Mouse (Mus musculus) embryonic facial prominence, embryonic 12.5 days (tissue): ENCODE data around the gene Phospho1. TPM values are rescaled to one million over a fixed set of nuclear protein-coding genes. Genes with fewer than 3 reads are reported as not detected.
A peak's percentile ranks its signal among the peaks of the same experiment; 100 is the strongest.

Source experiments
- ATAC-seq: fragments of 200-750 bp; cut with Nextera tagmentation; 2 replicates; pipeline ENCODE4 v1.8.0; 2017; ENCODE audit not compliant: insufficient number of reproducible peaks, insufficient read depth, low FRiP score, low TSS enrichment
- H3K27ac ChIP-seq: fragments of 300-500 bp; sonication (generic); 2 replicates; pipeline ENCODE4 v1.5.1; 2016; ENCODE audit warnings: mild to moderate bottlenecking
- H3K27me3 ChIP-seq: fragments of 300-500 bp; sonication (generic); 2 replicates; pipeline ENCODE4 v1.6.1; 2016; ENCODE audit warnings: mild to moderate bottlenecking, moderate library complexity
- H3K36me3 ChIP-seq: fragments of 300-500 bp; sonication (generic); 2 replicates; pipeline ENCODE4 v1.6.1; 2016; ENCODE audit warnings: mild to moderate bottlenecking
- H3K4me1 ChIP-seq: fragments of 300-500 bp; sonication (generic); 2 replicates; pipeline ENCODE4 v1.6.1; 2016
- H3K4me2 ChIP-seq: fragments of 300-500 bp; sonication (generic); replicated peaks from 2 replicates; pipeline ENCODE4 v1.6.1; 2016; ENCODE audit warnings: mild to moderate bottlenecking, moderate library complexity
- H3K4me3 ChIP-seq: fragments of 300-500 bp; sonication (generic); 2 replicates; pipeline ENCODE4 v1.5.1; 2016; ENCODE audit warnings: mild to moderate bottlenecking
- H3K9ac ChIP-seq: fragments of 300-500 bp; sonication (generic); 2 replicates; pipeline ENCODE4 v1.6.1; 2016; ENCODE audit warnings: mild to moderate bottlenecking, moderate library complexity
- H3K9me3 ChIP-seq: fragments of 300-500 bp; sonication (generic); 2 replicates; pipeline ENCODE4 v1.6.1; 2016; ENCODE audit warnings: mild to moderate bottlenecking, moderate library complexity
- WGBS: fragments of 180-500 bp; shearing (Covaris S2); methylation state at CpG from one replicate; pipeline ENCODE4 v1.1.7; 2016; 5-methylcytosine and 5-hydroxymethylcytosine counted together
- polyA plus RNA-seq: library from polyadenylated mRNA; unstranded; fragments of >200 nt; fragmentation: Nextera tagmentation; extraction: Ambion mirVana; gene quantifications from 2 replicates; pipeline ENCODE4 v1.2.1, GENCODE M21; 2016

Gene Phospho1
- polyA plus RNA-seq, 1 experiment from 2014 or later: not detected

DNA sequence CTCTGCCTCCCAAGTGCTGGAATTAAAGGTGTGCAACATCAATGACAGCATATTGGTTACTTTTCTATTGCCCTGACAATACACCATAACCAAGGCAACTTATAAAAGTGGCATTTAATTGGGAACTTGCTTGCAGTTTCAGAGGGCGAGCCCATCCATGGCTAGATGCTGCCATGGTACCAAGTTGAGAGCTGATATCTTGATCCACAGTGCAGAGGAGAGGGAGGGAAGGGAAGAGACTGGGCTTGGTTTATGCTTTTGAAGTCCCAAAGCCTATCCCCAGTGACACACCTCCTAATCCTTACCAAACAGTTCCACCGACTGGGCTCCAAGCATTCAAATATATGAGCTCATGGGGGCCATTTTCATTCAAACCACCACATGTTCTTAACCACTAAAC, 10.2 kb upstream of the Phospho1 start:
- no peak overlapping the region for H3K4me2 ChIP-seq
- no peaks in the 10 kb centered on the region for H3K4me1 ChIP-seq
- H3K9me3 ChIP-seq: no peaks in the 10 kb centered on the region
- H3K4me3 ChIP-seq: no peak overlapping the region
- H3K27ac ChIP-seq: no peak overlapping the region
- ATAC-seq: no peak
- 88% methylated on average over 2 of the region's 2 CpGs for WGBS
- no peaks in the 10 kb centered on the region for H3K27me3 ChIP-seq
- H3K36me3 ChIP-seq: no peaks in the 10 kb centered on the region
- H3K9ac ChIP-seq: no peak overlapping the region

DNA sequence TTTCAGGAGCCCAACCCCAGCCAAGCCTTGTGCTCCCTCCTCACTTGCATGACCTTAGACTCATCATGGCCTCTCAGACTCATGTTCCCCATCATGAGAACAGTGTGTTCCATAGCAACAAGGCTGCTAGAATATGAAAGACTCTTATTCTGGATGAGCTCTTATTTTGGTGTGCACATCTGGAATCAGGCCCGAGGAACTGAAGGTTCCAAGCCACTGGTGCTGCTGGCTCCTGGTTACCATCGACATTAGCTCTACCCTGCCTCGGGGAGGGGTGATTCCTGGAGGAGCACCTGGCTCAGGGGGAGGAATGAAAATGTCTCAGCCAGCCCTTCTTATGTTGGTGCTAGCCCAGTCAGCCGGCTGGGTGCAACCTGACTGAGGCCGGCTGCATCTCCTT, 9.4 kb upstream of the Phospho1 start:
- Histone ChIP-seq H3K9me3 (no peaks in the 10 kb centered on the region), H3K4me2 (no peak overlapping the region), H3K4me1 (no peaks in the 10 kb centered on the region), H3K27me3 (no peaks in the 10 kb centered on the region), H3K27ac (no peak overlapping the region), H3K9ac (no peak overlapping the region), H3K4me3 (no peak overlapping the region), H3K36me3 (no peaks in the 10 kb centered on the region)
- no peak for ATAC-seq
- WGBS: 54% methylated on average over 5 of the region's 5 CpGs

DNA sequence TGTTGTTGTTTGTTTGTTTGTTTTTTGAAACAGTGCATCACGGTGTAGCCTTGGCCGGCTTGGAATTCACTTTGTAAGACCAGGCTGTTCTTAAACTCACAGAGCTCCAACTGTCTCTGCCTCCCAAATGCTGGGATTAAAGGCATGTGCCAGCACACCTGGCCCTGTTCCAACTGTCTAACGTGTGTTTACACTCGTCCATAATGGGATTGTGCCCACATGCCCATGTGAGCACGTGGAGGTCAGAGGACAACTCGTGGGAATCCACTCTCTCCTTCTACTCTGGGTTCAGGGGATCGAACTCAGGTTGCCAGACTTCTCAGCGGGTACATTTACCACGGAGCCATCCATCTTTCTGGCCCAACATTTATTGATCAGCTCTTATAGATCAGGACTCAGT, 8.9 kb upstream of the Phospho1 start:
- no peak for ATAC-seq
- Histone ChIP-seq H3K27ac (no peak overlapping the region), H3K4me3 (no peak overlapping the region), H3K27me3 (no peaks in the 10 kb centered on the region), H3K9me3 (no peaks in the 10 kb centered on the region), H3K4me1 (no peaks in the 10 kb centered on the region), H3K36me3 (no peaks in the 10 kb centered on the region), H3K4me2 (no peak overlapping the region), H3K9ac (no peak overlapping the region)
- WGBS: 79% methylated on average over 9 of the region's 9 CpGs

DNA sequence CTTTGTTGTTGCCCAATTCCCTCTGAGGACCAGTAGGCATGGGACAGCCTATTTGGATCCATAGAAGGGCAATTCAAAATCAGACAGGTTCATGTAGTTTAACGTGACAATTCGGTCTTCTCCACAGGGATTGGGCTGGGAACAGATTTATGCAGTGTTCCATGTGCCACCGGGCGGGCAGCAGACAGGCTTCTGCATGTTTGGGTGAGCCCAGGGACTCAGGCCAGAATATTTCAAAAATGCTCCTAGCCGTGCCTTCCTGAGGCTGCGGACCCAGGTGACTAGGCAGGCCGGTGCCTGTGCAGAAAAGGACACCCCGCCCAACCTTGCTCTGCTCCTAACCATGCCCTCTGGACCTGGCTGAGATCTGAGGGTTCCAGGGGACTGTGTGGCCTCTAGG, 5.2 kb upstream of the Phospho1 start:
- WGBS: 84% methylated on average over 8 of the region's 8 CpGs
- Histone ChIP-seq H3K4me1 (no peaks in the 10 kb centered on the region), H3K36me3 (no peaks in the 10 kb centered on the region), H3K4me2 (no peak overlapping the region), H3K9me3 (no peaks in the 10 kb centered on the region), H3K27ac (no peak overlapping the region), H3K27me3 (peaks cover 13% of the 10 kb centered on the region), H3K4me3 (no peak overlapping the region), H3K9ac (no peak overlapping the region)
- no peak for ATAC-seq

DNA sequence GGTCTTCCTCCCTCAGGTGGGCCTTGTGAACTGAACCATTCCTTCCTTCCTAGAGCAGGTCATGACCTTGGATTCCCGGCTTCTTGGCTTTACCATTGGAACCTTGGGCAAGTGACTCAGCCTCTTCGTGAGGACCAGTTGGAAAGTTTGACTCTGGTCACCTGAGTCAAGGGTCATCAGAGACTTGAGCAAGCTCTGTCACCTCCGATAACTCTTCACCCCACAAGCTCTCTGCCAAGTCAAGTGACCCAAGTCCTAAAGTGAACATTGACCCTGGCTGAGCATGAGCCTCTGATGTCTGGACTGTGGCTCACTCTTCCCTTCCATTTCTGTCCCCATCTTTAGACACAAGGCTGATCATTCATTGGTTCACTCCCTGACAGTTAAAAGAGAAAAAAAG, 2.8 kb upstream of the Phospho1 start:
- no peaks in the 10 kb centered on the region for H3K9me3 ChIP-seq
- ATAC-seq: no peak
- peaks cover 33% of the 10 kb centered on the region for H3K27me3 ChIP-seq
- H3K9ac ChIP-seq: no peak overlapping the region
- H3K36me3 ChIP-seq: no peaks in the 10 kb centered on the region
- peaks cover 10% of the 10 kb centered on the region; the same call in 1 of the 2 replicates for H3K4me1 ChIP-seq
- WGBS: 79% methylated on average over 3 of the region's 3 CpGs
- H3K4me2 ChIP-seq: no peak overlapping the region
- no peak overlapping the region for H3K27ac ChIP-seq
- no peak overlapping the region for H3K4me3 ChIP-seq

DNA sequence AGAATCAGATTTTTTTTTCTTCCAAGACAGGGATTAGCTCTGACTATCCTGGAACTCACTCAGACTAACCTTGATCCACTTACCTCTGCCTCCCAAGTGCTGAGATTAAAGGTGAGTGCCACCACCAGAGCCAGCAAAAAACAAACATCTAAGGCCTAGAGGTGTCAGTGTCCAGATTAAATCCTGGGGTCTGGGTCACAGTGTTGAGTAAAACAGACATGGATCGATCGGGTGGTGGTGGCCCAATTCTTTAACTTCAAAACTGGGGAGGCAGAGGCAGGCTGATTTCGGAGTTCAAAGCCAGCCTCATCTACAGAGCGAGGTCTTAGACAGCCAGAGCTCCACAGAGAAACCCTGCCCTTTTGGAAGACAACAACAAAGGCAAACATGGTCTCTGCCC, 1.9 kb upstream of the Phospho1 start:
- H3K27me3 ChIP-seq: peaks cover 43% of the 10 kb centered on the region
- H3K27ac ChIP-seq: no peak overlapping the region
- no peaks in the 10 kb centered on the region for H3K36me3 ChIP-seq
- H3K4me2 ChIP-seq: no peak overlapping the region
- H3K4me1 ChIP-seq: peaks cover 10% of the 10 kb centered on the region; the same call in 1 of the 2 replicates
- no peak for ATAC-seq
- no peaks in the 10 kb centered on the region for H3K9me3 ChIP-seq
- H3K9ac ChIP-seq: no peak overlapping the region
- WGBS: 96% methylated on average over 4 of the region's 4 CpGs
- H3K4me3 ChIP-seq: no peak overlapping the region

DNA sequence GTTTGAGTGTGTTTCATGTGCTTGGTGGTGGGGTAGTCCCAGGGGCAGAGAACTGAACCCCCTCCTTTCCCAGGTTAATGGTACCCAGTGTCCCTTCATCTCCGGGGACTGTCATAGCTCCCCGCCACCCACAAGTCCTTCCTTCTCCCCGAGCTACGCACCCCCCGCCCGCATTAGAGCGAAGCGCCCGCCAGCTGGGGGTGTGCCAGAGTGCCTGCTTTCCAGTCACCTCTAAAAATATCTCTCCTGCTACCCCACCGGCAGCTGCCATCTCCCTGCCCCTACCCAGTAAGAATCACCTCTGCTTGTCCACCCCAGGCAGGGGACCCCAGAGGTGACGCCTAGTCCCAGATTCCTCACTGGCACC, 561 bp downstream of the Phospho1 start:
- Histone ChIP-seq H3K4me2 (peak overlapping the region; percentile 96), H3K27me3 (peaks cover 65% of the 10 kb centered on the region), H3K4me3 (peak overlapping the region; percentile 72), H3K9ac (peak overlapping the region; percentile 64), H3K36me3 (no peaks in the 10 kb centered on the region), H3K27ac (no peak overlapping the region), H3K9me3 (no peaks in the 10 kb centered on the region), H3K4me1 (peaks cover 10% of the 10 kb centered on the region; the same call in 1 of the 2 replicates)
- 2% methylated on average over 11 of the region's 11 CpGs for WGBS
- no peak for ATAC-seq

DNA sequence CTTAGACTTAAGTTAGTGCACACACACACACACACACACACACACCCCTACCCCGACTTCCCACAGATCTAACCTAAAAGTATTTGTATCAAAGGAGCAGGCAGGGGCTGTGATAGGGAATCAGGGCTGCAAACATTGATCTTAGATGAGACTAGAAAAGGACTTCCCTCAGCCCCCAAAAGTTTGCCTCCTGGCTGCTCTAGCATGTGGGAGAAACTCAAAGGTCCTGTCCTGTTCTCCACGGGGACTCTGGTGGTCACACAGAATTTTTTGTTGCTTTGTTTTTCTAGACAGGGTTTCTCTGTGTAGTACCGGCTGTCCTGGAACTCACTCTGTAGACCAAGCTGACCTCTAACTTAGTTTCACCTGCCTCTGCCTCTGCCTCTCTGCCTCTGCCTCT, 1.3 kb downstream of the Phospho1 start:
- peaks cover 17% of the 10 kb centered on the region for H3K4me1 ChIP-seq
- no peaks in the 10 kb centered on the region for H3K36me3 ChIP-seq
- WGBS: 51% methylated on average over 3 of the region's 3 CpGs
- no peak for ATAC-seq
- H3K4me3 ChIP-seq: no peak overlapping the region
- H3K27me3 ChIP-seq: peaks cover 73% of the 10 kb centered on the region
- no peaks in the 10 kb centered on the region for H3K9me3 ChIP-seq
- H3K4me2 ChIP-seq: no peak overlapping the region
- no peak overlapping the region for H3K9ac ChIP-seq
- no peak overlapping the region for H3K27ac ChIP-seq

DNA sequence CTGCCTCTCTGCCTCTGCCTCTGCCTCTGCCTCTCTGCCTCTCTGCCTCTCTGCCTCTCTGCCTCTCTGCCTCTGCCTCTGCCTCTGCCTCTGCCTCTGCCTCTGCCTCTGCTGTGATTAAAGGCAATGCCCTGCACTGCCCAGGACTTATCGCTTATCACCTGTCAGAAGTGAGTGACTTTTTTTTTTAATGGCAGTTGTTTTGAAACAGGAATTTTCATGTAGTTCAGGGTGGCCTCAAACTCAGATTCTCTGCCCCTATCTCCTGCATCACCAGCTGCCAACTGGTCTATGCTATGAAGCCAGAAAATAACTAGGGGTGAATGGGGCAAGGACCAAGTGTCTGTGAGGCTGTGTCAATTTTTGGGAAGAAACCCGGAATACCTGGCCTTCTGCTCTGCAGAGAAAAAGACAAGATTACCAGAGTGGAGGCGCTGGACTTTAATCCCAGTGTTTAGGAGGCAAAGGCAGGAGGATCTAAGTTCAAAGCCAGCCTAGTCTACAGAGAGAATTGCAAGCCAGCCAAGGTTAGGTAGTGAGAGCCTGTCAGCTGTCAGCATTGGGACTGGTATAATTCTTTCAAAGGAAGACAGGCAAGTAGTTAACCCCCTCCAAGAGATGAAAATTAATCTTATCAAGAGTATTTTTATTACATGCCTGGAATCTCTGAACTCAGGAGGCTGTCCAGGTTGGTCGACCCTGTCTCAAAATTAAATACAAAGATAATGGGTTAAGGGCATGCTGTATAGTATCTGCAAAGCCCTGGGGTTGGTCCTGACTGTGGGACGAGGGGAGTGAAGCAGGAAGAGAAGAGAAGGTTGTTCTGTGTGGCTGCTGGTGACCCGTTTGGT, 2.2 kb downstream of the Phospho1 start:
- H3K27me3 ChIP-seq: peaks cover 82% of the 10 kb centered on the region
- H3K4me1 ChIP-seq: peaks cover 24% of the 10 kb centered on the region
- H3K36me3 ChIP-seq: no peaks in the 10 kb centered on the region
- no peak overlapping the region for H3K27ac ChIP-seq
- H3K4me2 ChIP-seq: no peak overlapping the region
- WGBS: 55% methylated on average over 6 of the region's 6 CpGs
- H3K9ac ChIP-seq: no peak overlapping the region
- no peak for ATAC-seq
- no peaks in the 10 kb centered on the region for H3K9me3 ChIP-seq
- no peak overlapping the region for H3K4me3 ChIP-seq

DNA sequence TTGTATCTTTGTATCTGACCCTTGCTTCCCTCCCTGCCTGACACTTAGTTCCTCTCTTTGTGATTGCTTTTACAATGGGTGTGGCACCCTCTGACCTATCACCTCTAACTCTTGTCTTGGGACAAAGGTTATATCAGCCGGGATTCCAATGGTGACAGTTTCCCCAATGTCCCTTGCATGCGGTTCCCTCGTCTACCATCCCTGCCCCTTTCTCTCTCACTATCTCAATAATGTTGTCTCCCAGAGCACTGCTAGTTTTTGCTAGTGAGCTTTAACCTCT, 2.8 kb downstream of the Phospho1 start:
- Histone ChIP-seq H3K36me3 (no peaks in the 10 kb centered on the region), H3K9me3 (no peaks in the 10 kb centered on the region), H3K9ac (no peak overlapping the region), H3K27ac (no peak overlapping the region), H3K4me2 (no peak overlapping the region), H3K4me1 (peaks cover 24% of the 10 kb centered on the region), H3K4me3 (no peak overlapping the region), H3K27me3 (peaks cover 88% of the 10 kb centered on the region)
- 24% methylated on average over 3 of the region's 3 CpGs for WGBS
- no peak for ATAC-seq

DNA sequence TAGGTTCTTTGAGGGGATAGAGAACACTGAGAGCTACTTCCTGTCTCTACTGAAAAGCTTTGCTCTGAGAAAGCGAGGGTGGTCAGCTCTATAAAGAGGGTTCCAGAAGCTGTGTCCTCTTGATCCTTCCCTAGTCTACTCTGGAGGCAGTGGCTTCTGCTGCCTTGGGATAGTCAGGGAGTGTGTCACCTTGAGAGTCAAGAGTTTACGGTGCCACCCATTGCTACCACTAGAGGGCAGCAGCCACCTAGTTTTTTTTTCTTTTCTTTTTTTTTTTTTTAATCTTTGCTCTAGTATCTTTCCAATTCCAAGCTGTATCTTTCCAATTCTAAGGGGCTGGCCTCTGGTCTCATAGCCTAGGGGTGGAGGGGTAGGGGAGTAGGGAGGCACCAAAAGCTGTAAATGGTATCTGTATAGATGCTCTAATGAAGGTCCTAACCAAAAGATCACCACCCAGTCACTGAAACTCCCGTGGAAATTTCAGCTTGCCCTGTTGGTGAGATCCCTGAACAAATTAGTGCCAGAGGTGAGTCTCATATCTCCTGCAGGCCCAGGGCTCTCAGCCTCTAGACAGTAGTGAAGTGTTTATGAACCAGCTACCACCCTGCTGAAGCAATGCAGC, 3.3 kb downstream of the Phospho1 start:
- H3K36me3 ChIP-seq: no peaks in the 10 kb centered on the region
- peaks cover 24% of the 10 kb centered on the region for H3K4me1 ChIP-seq
- no peak for ATAC-seq
- WGBS: 13% methylated on average over 3 of the region's 3 CpGs
- no peak overlapping the region for H3K4me3 ChIP-seq
- H3K4me2 ChIP-seq: no peak overlapping the region
- peaks cover 90% of the 10 kb centered on the region for H3K27me3 ChIP-seq
- H3K27ac ChIP-seq: no peak overlapping the region
- no peaks in the 10 kb centered on the region for H3K9me3 ChIP-seq
- no peak overlapping the region for H3K9ac ChIP-seq

DNA sequence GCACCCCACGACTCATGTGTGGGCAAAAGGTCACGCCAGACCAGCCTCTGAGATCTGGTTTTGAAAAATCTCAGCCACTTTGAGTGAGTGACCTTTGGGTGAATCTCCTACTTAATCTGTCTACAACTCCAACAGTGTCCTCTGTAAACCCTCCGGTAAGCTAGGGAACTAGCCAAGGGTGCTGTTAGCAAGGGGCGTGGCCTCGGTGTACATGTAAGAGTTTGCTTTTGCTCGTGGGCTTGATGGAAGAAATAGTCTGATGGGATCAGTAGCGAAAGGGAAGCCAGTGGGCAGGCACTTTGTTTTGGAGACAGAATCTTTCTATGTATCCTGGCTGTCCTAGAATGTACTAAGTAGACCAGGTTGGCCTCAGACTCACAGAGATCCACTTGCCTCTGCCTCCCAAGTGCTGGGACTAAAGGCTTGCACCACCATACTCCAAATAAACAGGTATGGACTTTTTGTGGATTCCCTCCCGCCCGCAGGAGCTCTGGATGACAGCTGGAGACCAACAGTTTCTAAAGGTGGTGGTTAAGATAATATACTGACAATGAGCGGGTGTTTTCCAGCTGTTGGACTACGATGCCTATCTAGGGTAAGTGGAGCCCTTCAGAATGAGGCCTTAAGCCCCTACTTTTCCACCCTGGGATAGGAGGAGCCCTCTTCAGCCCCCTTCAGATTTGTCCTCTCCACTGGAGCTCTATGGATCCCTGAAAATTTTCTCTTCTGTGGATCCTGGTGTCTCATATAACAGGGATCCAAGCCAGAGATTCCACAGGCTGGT, 4.1 kb downstream of the Phospho1 start:
- 75% methylated on average over 11 of the region's 11 CpGs for WGBS
- Histone ChIP-seq H3K36me3 (no peaks in the 10 kb centered on the region), H3K27ac (no peak overlapping the region), H3K4me1 (peaks cover 24% of the 10 kb centered on the region), H3K4me3 (no peak overlapping the region), H3K27me3 (peaks cover 92% of the 10 kb centered on the region), H3K9ac (no peak overlapping the region), H3K9me3 (no peaks in the 10 kb centered on the region), H3K4me2 (no peak overlapping the region)
- no peak for ATAC-seq
